Mouse (Mus musculus) MEL (cell line): ENCODE measurements around the gene Neu1. TPM values are rescaled to one million over a fixed set of nuclear protein-coding genes. Genes with fewer than 3 reads are reported as not detected.

Experiments used
- DNase-seq: peaks from one replicate; pipeline ENCODE4 v3.0.0; 2011; ENCODE audit warnings: low read depth, low spot score
- H3K27ac ChIP-seq: 2 replicates; pipeline ENCODE4 v1.5.1; 2012; ENCODE audit warnings: low read depth, mild to moderate bottlenecking, control low read depth, low read length, moderate library complexity; ENCODE audit not compliant: control insufficient read depth
- H3K27me3 ChIP-seq, 2 experiments: fragments of 150-350 bp in 1 of 2; sonication (generic) in 1 of 2; 2 replicates each; pipeline ENCODE4 v1.6.1; 2012; ENCODE audit warnings: low read length in 2 of 2, mild to moderate bottlenecking in 2 of 2, improper control_type of control experiment in 1 of 2, moderate library complexity in 1 of 2; ENCODE audit not compliant: insufficient read depth in 2 of 2, control insufficient read depth in 1 of 2
- H3K36me3 ChIP-seq, 2 experiments: 2 replicates each; pipeline ENCODE4 v1.6.1; 2012 to 2014; ENCODE audit warnings: low read length in 2 of 2, improper control_type of control experiment in 1 of 2, inconsistent platforms in 1 of 2, mild to moderate bottlenecking in 1 of 2; ENCODE audit not compliant: insufficient read depth in 2 of 2, control insufficient read depth in 1 of 2
- H3K4me1 ChIP-seq, 2 experiments: fragments of 150-350 bp in 1 of 2; sonication (generic) in 1 of 2; 2 replicates each; pipeline ENCODE4 v1.6.1; 2012; ENCODE audit warnings: low read length in 2 of 2, improper control_type of control experiment in 1 of 2, mild to moderate bottlenecking in 1 of 2; ENCODE audit not compliant: insufficient read depth in 2 of 2, control insufficient read depth in 1 of 2
- H3K4me3 ChIP-seq, 2 experiments: fragments of 150-350 bp in 1 of 2; sonication (generic) in 1 of 2; 2 replicates each; pipeline ENCODE4 v1.5.1; 2012; ENCODE audit warnings: low read depth in 2 of 2, low read length in 2 of 2, mild to moderate bottlenecking in 2 of 2, moderate library complexity in 2 of 2, control low read depth in 1 of 2, improper control_type of control experiment in 1 of 2; ENCODE audit not compliant: control insufficient read depth in 1 of 2, insufficient read depth in 1 of 2
- H3K79me2 ChIP-seq: 2 replicates; pipeline ENCODE4 v1.6.1; 2012; ENCODE audit warnings: mild to moderate bottlenecking, low read length, moderate library complexity; ENCODE audit not compliant: control insufficient read depth, poor library complexity, insufficient read depth
- H3K9ac ChIP-seq: 2 replicates; pipeline ENCODE4 v1.6.1; 2012; ENCODE audit warnings: low read depth, mild to moderate bottlenecking, control low read depth, low read length, moderate library complexity; ENCODE audit not compliant: control insufficient read depth, poor library complexity, severe bottlenecking
- H3K9me3 ChIP-seq: fragments of 150-350 bp; sonication (generic); replicated peaks from 2 replicates; pipeline ENCODE4 v1.6.1; 2012; ENCODE audit warnings: mild to moderate bottlenecking, low read length, improper control_type of control experiment, moderate library complexity; ENCODE audit not compliant: insufficient read depth
- BHLHE40 ChIP-seq: IDR thresholded peaks from 2 replicates; pipeline ENCODE4 v1.6.1; 2012; ENCODE audit warnings: low read depth, mild to moderate bottlenecking, inconsistent platforms, low read length, improper control_type of control experiment, borderline replicate concordance
- CHD1 ChIP-seq: IDR thresholded peaks from 2 replicates; pipeline ENCODE4 v1.6.1; 2012; ENCODE audit warnings: low read depth, mild to moderate bottlenecking, inconsistent platforms, low read length, improper control_type of control experiment
- CTCF ChIP-seq, 3 experiments: IDR thresholded peaks in 2 of 3; conservative IDR thresholded peaks in 1 of 3; 2 replicates each; pipeline ENCODE4 v1.5.1; 2011 to 2012; ENCODE audit warnings: low read length in 3 of 3, low read depth in 2 of 3, mild to moderate bottlenecking in 2 of 3, improper control_type of control experiment in 1 of 3, inconsistent platforms in 1 of 3, mixed read lengths in 1 of 3, moderate library complexity in 1 of 3; ENCODE audit not compliant: control insufficient read depth in 1 of 3, insufficient read depth in 1 of 3, poor library complexity in 1 of 3, severe bottlenecking in 1 of 3
- E2F4 ChIP-seq: IDR thresholded peaks from 2 replicates; pipeline ENCODE4 v1.6.1; 2011; ENCODE audit warnings: low read depth, low read length, improper control_type of control experiment, borderline replicate concordance
- ELF1 ChIP-seq: IDR thresholded peaks from 2 replicates; pipeline ENCODE4 v1.6.1; 2014; ENCODE audit warnings: low read depth, mild to moderate bottlenecking, inconsistent platforms, low read length, improper control_type of control experiment, moderate library complexity
- ETS1 ChIP-seq: IDR thresholded peaks from 2 replicates; pipeline ENCODE4 v1.6.1; 2012; ENCODE audit warnings: low read depth, mild to moderate bottlenecking, inconsistent platforms, low read length, improper control_type of control experiment, moderate library complexity
- HCFC1 ChIP-seq: IDR thresholded peaks from 2 replicates; pipeline ENCODE4 v1.6.1; 2012; ENCODE audit warnings: low read depth, mild to moderate bottlenecking, inconsistent platforms, low read length, improper control_type of control experiment, moderate library complexity
- JUND ChIP-seq: IDR thresholded peaks from 2 replicates; pipeline ENCODE4 v1.6.1; 2011; ENCODE audit warnings: low read depth, mild to moderate bottlenecking, improper control_type of control experiment, low read length
- KAT2A ChIP-seq: conservative IDR thresholded peaks from 2 replicates; pipeline ENCODE4 v1.6.1; 2012; ENCODE audit warnings: low read depth, low read length, improper control_type of control experiment, inconsistent platforms
- MAZ ChIP-seq: IDR thresholded peaks from 2 replicates; pipeline ENCODE4 v1.6.1; 2012; ENCODE audit warnings: low read depth, mild to moderate bottlenecking, inconsistent platforms, low read length, improper control_type of control experiment
- MEF2A ChIP-seq: IDR thresholded peaks from 2 replicates; pipeline ENCODE4 v1.6.1; 2014; ENCODE audit warnings: low read depth, mild to moderate bottlenecking, inconsistent platforms, low read length, improper control_type of control experiment; ENCODE audit not compliant: poor library complexity, insufficient replicate concordance, severe bottlenecking; ENCODE audit errors: extremely low read depth
- MXI1 ChIP-seq: IDR thresholded peaks from 2 replicates; pipeline ENCODE4 v1.6.1; 2011; ENCODE audit warnings: mild to moderate bottlenecking, low read depth, low read length, improper control_type of control experiment
- MYB ChIP-seq: IDR thresholded peaks from 2 replicates; pipeline ENCODE4 v1.6.1; 2011; ENCODE audit warnings: mild to moderate bottlenecking, low read depth, low read length, improper control_type of control experiment
- MYC ChIP-seq: IDR thresholded peaks from 2 replicates; pipeline ENCODE4 v1.6.1; 2011; ENCODE audit warnings: low read depth, mild to moderate bottlenecking, low read length, improper control_type of control experiment, moderate library complexity
- NELFE ChIP-seq: IDR thresholded peaks from 2 replicates; pipeline ENCODE4 v1.6.1; 2011; ENCODE audit warnings: low read depth, low read length, improper control_type of control experiment
- POLR2A ChIP-seq, 2 experiments: IDR thresholded peaks; 2 replicates each; pipeline ENCODE4 v1.6.1; 2011 to 2012; ENCODE audit warnings: low read length in 2 of 2, mild to moderate bottlenecking in 2 of 2, control low read depth in 1 of 2, improper control_type of control experiment in 1 of 2, low read depth in 1 of 2, moderate library complexity in 1 of 2; ENCODE audit not compliant: control insufficient read depth in 1 of 2, insufficient read depth in 1 of 2, poor library complexity in 1 of 2
- POLR2AphosphoS2 ChIP-seq: IDR thresholded peaks from 2 replicates; pipeline ENCODE4 v1.6.1; 2011; ENCODE audit warnings: low read length, improper control_type of control experiment
- RCOR1 ChIP-seq: IDR thresholded peaks from 2 replicates; pipeline ENCODE4 v1.6.1; 2012; ENCODE audit warnings: low read depth, mild to moderate bottlenecking, inconsistent platforms, low read length, improper control_type of control experiment
- SMC3 ChIP-seq: IDR thresholded peaks from 2 replicates; pipeline ENCODE4 v1.6.1; 2011; ENCODE audit warnings: low read depth, low read length, improper control_type of control experiment
- TAL1 ChIP-seq: IDR thresholded peaks from 2 replicates; pipeline ENCODE4 v1.6.1; 2012; ENCODE audit warnings: mild to moderate bottlenecking, inconsistent platforms, low read length, moderate library complexity, mixed read lengths
- TCF12 ChIP-seq: IDR thresholded peaks from 2 replicates; pipeline ENCODE4 v1.6.1; 2014; ENCODE audit warnings: low read depth, mild to moderate bottlenecking, inconsistent platforms, low read length, improper control_type of control experiment, moderate library complexity
- UBTF ChIP-seq: IDR thresholded peaks from 2 replicates; pipeline ENCODE4 v1.6.1; 2012; ENCODE audit warnings: low read depth, mild to moderate bottlenecking, inconsistent platforms, low read length, improper control_type of control experiment, moderate library complexity, borderline replicate concordance; ENCODE audit not compliant: insufficient read depth
- USF2 ChIP-seq, 2 experiments: IDR thresholded peaks; 2 replicates each; pipeline ENCODE4 v1.6.1; 2011 to 2012; ENCODE audit warnings: improper control_type of control experiment in 2 of 2, low read length in 2 of 2, borderline replicate concordance in 1 of 2, inconsistent platforms in 1 of 2, low read depth in 1 of 2, mild to moderate bottlenecking in 1 of 2; ENCODE audit not compliant: insufficient read depth in 1 of 2
- ZC3H11A ChIP-seq: IDR thresholded peaks from 2 replicates; pipeline ENCODE4 v1.6.1; 2012; ENCODE audit warnings: low read depth, mild to moderate bottlenecking, inconsistent platforms, low read length, improper control_type of control experiment
- ZKSCAN1 ChIP-seq: IDR thresholded peaks from 2 replicates; pipeline ENCODE4 v1.6.1; 2012; ENCODE audit warnings: low read depth, mild to moderate bottlenecking, inconsistent platforms, low read length, improper control_type of control experiment, moderate library complexity
- ZNF384 ChIP-seq: IDR thresholded peaks from 2 replicates; pipeline ENCODE4 v1.6.1; 2012; ENCODE audit warnings: low read depth, mild to moderate bottlenecking, inconsistent platforms, low read length, improper control_type of control experiment
- polyA plus RNA-seq, 2 experiments: library from polyadenylated mRNA; stranded (reverse) in 1 of 2; unstranded in 1 of 2; fragments of >175 nt in 1 of 2; fragments of >200 nt in 1 of 2; gene quantifications; 2 replicates each; pipeline versions ENCODE4 v1.2.1 to v1.2.4; 2012; ENCODE audit warnings: low replicate concordance in 2 of 2, low read depth in 1 of 2; ENCODE audit not compliant: insufficient read length in 2 of 2, insufficient read depth in 1 of 2, missing spikeins in 1 of 2
- total RNA-seq: library from RNA; depleted of rRNA; stranded (reverse); fragments of 300-350 nt; gene quantifications from 2 replicates; pipeline ENCODE4 v1.2.3, GENCODE M21; 2012

Gene Neu1
- total and polyA plus RNA-seq, 3 experiments, result 6.5 to 7.9 TPM; not detected in 1

- H3K4me3 ChIP-seq, result no peak overlapping the region; a peak in 1 of 4 replicates
- no peak for TF ChIP-seq MAZ
- no peak for TF ChIP-seq KAT2A
- TF ChIP-seq ZNF384, result no peak
- TF ChIP-seq MXI1, result no peak
- no peak for TF ChIP-seq E2F4
- TF ChIP-seq CTCF (IDR thresholded peaks at IDR 0.05 in 2 of 3, conservative IDR thresholded peaks at IDR 0.05 in 1 of 3; ENCODE audit: control insufficient read depth in 1 of 3, insufficient read depth in 1 of 3, low read depth in 2 of 3, low read length in 3 of 3, poor library complexity in 1 of 3, severe bottlenecking in 1 of 3), result no peak
- no peak for TF ChIP-seq CHD1
- no peak for TF ChIP-seq NELFE
- TF ChIP-seq POLR2AphosphoS2, result no peak
- TF ChIP-seq ZKSCAN1, result no peak
- TF ChIP-seq ELF1, result no peak
- TF ChIP-seq MYB, result no peak
- TF ChIP-seq TCF12, result no peak
- no peak for TF ChIP-seq BHLHE40
- TF ChIP-seq ETS1, result no peak
- no peak for TF ChIP-seq RCOR1
- peak overlapping the region; percentile 63; the same call in 1 of the 2 replicates for H3K9ac ChIP-seq
- no peaks in the 10 kb centered on the region for H3K9me3 ChIP-seq
- H3K79me2 ChIP-seq, result peaks cover 18% of the 10 kb centered on the region
- H3K27ac ChIP-seq, result peak overlapping the region; percentile 12; the same call in 1 of the 2 replicates
- H3K36me3 ChIP-seq, result peaks cover 0 to 11% of the 10 kb centered on the region in 2 experiments; a peak in 2 of 4 replicates
- no peaks in the 10 kb centered on the region for H3K27me3 ChIP-seq
- DNase-seq, result no peak
- peaks cover 0 to 12% of the 10 kb centered on the region in 2 experiments; a peak in 2 of 4 replicates for H3K4me1 ChIP-seq
These were observed 37.8 kb upstream of the Neu1 start for GRCm38 (mm10) chr17:34893072-34893824.

GRCm38 (mm10) chr17:34894074-34894597 lies 36.9 kb upstream of the Neu1 start:
- Histone ChIP-seq H3K4me3 (peak overlapping the region; percentile 44 to 84), H3K27me3 (no peaks in the 10 kb centered on the region), H3K9ac (peak overlapping the region; percentile 84), H3K79me2 (peaks cover 24% of the 10 kb centered on the region), H3K4me1 (peaks cover 0 to 12% of the 10 kb centered on the region in 2 experiments; a peak in 2 of 4 replicates), H3K36me3 (peaks cover 0 to 11% of the 10 kb centered on the region in 2 experiments; a peak in 2 of 4 replicates), H3K9me3 (no peaks in the 10 kb centered on the region), H3K27ac (peak overlapping the region; percentile 12)
- DNase-seq, result peak; percentile 95
- TF ChIP-seq TAL1 (peak; percentile 80), ETS1 (peak; percentile 56; the same call in 1 of the 2 replicates), TCF12 (peak; percentile 58; the same call in 1 of the 2 replicates), ZC3H11A (no peak), E2F4 (no peak), JUND (no peak), POLR2A (IDR thresholded peaks at IDR 0.05; ENCODE audit: control insufficient read depth in 1 of 2, insufficient read depth in 1 of 2, low read depth in 1 of 2, low read length in 2 of 2, poor library complexity in 1 of 2) (0 out of 4 replicates have a peak, but pooled peaks of 1 of the 2 experiments have one; percentile 12), SMC3 (no peak), ZNF384 (no peak), MEF2A (no peak), MYC (0 out of 2 replicates have a peak, but pooled peaks have one; percentile 59), BHLHE40 (peak; percentile 37; the same call in 1 of the 2 replicates), ELF1 (no peak), NELFE (no peak; the same call in 1 of the 2 replicates), USF2 (IDR thresholded peaks at IDR 0.05; ENCODE audit: borderline replicate concordance in 1 of 2, insufficient read depth in 1 of 2, low read depth in 1 of 2, low read length in 2 of 2) (no peak), UBTF (no peak), MYB (no peak), CTCF (IDR thresholded peaks at IDR 0.05 in 2 of 3, conservative IDR thresholded peaks at IDR 0.05 in 1 of 3; ENCODE audit: control insufficient read depth in 1 of 3, insufficient read depth in 1 of 3, low read depth in 2 of 3, low read length in 3 of 3, poor library complexity in 1 of 3, severe bottlenecking in 1 of 3) (peak in 1 of 3 experiments; percentile 20; a peak in 1 of 6 replicates), HCFC1 (peak; percentile 70)
